Mouse (Mus musculus) megakaryocyte, adult 5-6 weeks (primary cell): ENCODE results near the gene Zfp638. TPM values are rescaled to one million over a fixed set of nuclear protein-coding genes. Genes with fewer than 3 reads are reported as not detected.
"Not testable (repeated sequence)": the region's sequence is repeated elsewhere in the genome, so short reads cannot be mapped to it uniquely, and the experiment has no call there.

Experiments
- ATAC-seq: 2 replicates; pipeline ENCODE4 v1.8.0; 2016; ENCODE audit warnings: mild to moderate bottlenecking, inconsistent platforms; ENCODE audit not compliant: poor library complexity, severe bottlenecking
- total RNA-seq, 2 experiments: library from RNA; stranded (forward) in 1 of 2; stranded (reverse) in 1 of 2; fragments of 153-499, 151-499 nt in 1 of 2; fragments of 221-1000, 200-1000 nt in 1 of 2; gene quantifications; 2 replicates each; pipeline versions ENCODE4 v1.2.3 to v1.2.4; 2015 to 2017

Gene Zfp638
- total RNA-seq (2015) (173 and 186 TPM in 2 replicates), total RNA-seq (2017) (175 and 190 TPM in 2 replicates)

DNA sequence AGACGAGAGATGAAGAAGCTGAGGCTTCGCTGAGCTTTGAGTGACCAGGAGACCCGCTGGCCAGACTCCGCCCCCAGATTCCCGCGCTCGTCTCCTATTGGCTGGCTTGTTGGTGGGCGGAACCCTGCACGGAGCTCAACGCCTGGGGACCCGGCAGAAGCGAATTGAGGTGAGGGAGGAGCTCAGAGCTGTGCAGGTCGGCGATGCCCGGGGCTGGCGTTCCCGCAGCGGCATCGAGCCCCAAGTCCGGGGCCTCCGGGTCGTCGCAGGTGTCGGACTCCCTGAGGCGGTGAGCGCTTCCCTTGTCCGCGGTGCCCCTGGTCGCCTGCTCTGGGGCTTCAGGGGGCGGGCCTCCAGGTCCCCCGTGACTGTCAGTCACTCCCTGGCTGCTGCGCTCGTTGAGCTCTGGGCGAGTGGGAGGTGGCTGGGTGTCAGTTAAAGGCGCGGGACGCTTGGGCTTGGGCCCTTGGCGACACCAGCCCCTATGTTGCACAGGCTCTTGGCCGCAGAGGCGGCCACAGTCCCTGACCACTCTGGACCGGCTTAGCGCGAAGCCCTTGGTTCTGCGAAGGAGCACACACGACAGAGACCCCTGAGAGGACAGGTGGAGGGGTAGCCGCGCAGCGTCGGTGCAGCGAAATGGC lies at the start of gene Zfp638:
Gene Zfp638 (plus strand): TSS at position 156 of the 644 bp plus-strand sequence.
- ATAC-seq: peak; percentile 91

- ATAC-seq: no peak
Observed at GRCm38 (mm10) chr6:83818996-83819395, 47.9 kb upstream of the Zfp638 start.

- no peak for ATAC-seq
Observed at GRCm38 (mm10) chr6:83820727-83821515, 46.0 kb upstream of the Zfp638 start.

DNA sequence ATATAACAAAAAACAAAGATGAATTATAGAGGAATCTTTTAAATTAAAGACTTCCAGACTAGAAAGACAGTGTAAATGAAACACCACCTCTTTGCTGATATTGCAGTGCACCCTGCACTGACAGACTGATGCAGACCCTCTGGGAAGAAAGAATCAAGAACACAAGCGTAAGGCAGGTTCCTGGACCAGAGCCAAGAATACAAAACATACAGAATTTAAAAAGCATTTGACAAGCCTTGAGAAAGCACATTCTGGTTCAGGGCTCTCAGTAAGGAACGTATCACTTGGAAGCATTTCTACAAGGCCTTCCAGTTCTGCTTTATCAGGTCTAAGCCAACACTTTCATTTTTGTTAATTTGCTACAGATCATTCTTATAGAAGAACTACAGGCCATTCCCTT lies 45.1 kb upstream of the Zfp638 start:
- no peak for ATAC-seq

GRCm38 (mm10) chr6:83830941-83831605 lies 35.8 kb upstream of the Zfp638 start:
- ATAC-seq: peak; percentile 19

DNA sequence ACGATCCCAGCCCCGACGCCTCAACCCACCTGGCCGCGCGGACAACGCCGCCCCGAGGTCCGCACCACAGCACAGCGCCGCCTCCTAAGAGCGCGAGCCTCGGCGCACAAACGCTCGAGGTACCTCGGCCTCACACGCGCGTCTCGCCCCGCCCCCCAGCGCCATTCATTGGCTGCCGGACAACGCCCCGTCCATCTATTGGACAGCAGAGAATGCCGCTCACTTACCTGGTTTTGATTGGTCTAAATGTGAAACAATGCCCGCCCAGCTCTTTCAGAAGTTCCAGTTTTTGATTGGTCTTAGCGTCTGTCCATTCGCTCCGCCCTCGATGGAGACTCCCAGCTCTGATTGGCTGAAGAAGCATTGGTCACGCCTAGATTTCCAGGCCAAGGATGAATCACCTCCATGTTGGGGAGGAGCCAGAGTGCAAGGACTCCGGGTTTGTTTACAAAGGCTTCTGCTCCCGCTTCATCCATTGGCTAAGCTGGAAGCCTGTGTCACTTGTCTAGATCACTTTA lies 35.2 kb upstream of the Zfp638 start, which contains the start of gene Paip2b:
Gene Paip2b (minus strand): TSS at position 136 of the 518 bp plus-strand sequence.
- peak; percentile 97 for ATAC-seq

DNA sequence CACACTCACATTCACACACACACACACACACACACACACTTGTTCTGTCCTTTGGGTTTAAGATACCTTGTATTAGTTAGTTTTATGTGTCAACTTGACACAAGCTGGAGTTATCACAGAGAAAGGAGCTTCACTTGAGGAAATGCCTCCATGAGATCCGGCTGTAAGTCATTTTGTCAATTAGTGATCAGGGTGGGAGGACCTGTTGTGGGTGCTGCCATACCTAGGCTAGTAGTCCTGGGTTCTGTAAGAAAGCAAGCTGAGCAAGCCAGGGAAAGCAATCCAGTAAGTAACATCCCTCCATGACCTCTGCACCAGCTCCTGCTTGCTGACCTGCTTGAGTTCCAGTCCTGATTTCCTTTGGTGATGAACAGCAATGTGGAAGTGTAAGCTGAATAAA lies 34.5 kb upstream of the Zfp638 start:
- ATAC-seq: not testable (repeated sequence)

DNA sequence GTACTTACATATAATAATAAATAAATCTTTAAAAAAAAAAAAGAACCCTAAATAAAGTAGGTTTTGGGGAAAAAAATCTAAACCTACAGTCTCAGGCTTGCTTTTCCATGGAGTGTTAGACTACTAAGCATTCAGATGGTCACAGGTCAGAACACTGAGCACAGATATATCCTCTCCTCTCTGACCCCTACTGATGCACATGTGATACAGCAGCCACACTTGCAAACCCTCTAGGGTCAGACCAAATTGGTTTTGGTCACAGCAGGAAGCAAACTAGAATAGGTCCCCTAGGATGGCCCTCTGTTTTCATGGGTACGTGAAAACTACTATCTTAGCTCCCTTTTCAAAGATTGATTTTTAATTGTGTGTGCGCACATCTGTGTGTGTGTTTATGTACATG lies 30.1 kb upstream of the Zfp638 start:
- ATAC-seq: no peak

DNA sequence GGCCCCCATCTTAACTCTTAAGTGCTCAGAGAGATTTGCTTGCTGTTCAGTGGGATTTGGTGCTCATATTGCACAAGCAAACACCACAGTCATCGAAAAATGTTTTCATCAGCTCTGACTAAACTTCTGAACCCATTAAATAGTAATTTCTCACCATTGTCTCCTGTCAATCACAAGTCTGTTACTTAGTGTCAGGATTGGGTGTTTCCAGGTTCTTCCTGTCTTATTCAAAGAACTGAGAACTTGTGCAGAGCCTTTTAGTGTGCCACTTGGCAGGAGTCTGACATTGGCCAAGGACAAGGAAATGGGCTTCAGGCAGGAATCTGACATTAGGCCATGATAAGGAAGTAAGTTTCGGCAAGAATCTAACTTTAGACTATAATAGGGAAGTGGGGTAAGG lies 28.9 kb upstream of the Zfp638 start:
- no peak for ATAC-seq

DNA sequence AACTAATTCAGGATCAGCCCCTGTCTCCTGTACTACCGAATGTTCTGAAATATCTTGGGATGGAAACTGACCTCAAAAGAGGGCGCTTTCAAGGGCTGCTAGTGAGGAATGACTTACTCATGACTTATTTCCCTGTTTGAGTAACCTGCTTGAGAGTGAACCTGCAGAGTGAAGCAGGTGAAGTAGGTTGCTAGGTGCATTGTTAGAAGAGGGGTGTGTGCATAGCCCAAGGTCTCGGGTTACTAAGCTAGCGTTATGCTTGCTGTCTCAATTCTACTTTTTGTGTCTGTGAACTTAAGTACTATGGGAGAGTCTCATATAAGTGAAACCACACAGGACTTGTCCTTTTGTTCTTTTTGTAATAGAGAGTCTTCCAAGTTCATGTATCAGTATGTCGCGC lies 26.8 kb upstream of the Zfp638 start:
- ATAC-seq: no peak

DNA sequence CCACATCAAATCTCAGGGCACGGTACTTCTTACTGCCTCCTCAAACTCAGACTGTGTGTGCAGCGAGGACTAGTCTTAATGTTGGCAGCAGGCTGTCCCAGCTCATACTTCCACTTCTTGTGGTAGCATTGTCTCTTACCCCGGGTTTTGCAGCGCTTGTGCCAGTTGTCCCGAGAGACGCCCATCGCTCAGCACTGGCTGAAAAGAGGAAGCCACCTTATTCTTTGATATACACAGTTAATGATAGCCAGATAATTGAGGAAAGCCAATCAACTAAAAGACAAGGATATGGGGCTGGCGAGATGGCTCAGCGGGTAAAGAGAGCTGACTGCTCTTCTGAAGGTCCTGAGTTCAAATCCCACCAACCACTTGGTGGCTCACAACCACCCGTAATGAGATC lies 22.0 kb upstream of the Zfp638 start:
- ATAC-seq: no peak

- ATAC-seq: no peak
Observed at GRCm38 (mm10) chr6:83846141-83846540, 20.8 kb upstream of the Zfp638 start.

DNA sequence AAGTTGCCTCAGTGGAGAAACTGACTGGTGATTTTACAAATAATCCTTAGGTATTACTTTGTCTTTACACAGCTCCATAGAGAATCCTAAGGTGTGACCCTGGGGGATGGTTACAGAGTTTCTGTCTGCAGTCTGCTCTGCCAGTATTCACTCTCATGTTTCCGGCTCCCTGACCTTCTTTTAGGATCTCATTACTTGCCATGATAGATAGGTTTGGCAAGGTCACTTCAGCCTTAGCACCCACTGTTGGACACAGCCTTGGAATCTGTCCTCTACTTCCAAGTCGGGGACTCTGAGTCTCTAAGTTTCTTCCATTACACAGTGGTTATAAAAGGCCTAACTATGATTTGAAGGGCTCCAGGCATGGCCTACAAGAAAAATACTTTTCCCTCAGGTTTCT lies 17.5 kb upstream of the Zfp638 start:
- ATAC-seq: no peak

- no peak for ATAC-seq
Observed at GRCm38 (mm10) chr6:83857476-83857875, 9.4 kb upstream of the Zfp638 start.

- no peak for ATAC-seq
Observed at GRCm38 (mm10) chr6:83860033-83860432, 6.9 kb upstream of the Zfp638 start.

DNA sequence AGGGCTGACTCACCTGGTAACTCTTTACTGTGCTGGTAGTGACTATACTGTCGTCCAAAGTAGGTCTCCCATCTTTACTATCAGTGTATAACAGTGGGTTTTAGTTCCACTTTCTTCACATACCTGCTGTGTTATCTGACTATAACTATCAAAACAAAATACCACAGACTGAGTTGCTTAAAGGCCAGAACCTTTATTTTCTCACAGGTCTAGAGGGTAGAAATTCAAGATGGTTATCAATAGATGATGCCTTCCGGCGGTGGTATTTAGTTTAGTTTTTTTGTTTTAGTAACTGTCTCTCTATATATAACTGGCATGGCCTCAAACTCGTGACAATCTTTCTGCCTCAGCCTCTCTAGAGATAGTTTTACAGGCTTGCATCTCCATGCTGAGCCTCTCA lies 3.4 kb upstream of the Zfp638 start:
- ATAC-seq: no peak

DNA sequence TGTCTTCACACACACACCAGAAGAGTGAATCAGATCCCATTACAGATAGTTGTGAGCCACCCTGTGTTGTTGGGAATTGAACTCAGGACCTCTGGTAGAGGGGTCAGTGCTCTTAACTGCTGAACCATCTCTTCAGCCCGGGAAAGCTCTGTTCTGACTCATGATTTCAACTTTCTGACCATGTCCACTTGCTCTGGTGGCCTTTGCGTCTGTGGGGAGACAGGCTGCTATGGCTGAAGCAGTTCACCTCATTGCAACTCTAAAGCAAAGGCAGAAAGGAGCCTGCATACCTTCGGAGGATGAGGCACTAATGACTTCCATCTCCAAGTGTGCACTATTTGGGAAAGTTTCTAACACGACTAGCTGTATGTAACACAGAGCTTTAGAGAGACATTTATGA lies 486 bp upstream of the Zfp638 start:
- no peak for ATAC-seq

- ATAC-seq: peak; percentile 56
Observed at GRCm38 (mm10) chr6:83867598-83868585, 983 bp downstream of the Zfp638 start.

- peak; percentile 30; the same call in 1 of the 2 replicates for ATAC-seq
Observed at GRCm38 (mm10) chr6:83879815-83880214, 12.9 kb downstream of the Zfp638 start.

GRCm38 (mm10) chr6:83886789-83887188 lies 19.9 kb downstream of the Zfp638 start:
- ATAC-seq: no peak
